Mouse (Mus musculus): ENCODE data around the gene Gm11034.

The Gm11034 gene

DNA sequence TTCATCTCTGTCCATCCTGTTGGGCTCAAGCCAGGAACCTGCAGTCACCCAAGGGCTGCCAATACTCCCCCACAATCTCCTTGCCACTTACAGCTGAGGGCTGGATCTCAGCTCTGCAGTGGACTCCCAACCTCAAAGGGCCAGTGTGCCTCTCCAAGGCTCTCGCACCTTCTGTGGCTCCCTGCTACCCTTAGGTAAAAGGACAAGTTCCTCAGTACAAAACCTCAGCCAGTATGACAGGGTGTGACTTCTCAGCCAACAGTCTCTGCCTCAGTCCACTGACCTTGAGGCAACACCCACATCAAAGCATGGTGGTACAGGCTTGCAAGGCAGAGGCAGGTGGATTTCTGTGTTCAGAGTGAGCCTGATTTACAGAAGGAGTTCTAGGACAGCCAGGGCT is 1.6 kb downstream of the Gm11034 start:
- no peak for DNase-seq (ENCODE audit: inconsistent ontology term)

DNA sequence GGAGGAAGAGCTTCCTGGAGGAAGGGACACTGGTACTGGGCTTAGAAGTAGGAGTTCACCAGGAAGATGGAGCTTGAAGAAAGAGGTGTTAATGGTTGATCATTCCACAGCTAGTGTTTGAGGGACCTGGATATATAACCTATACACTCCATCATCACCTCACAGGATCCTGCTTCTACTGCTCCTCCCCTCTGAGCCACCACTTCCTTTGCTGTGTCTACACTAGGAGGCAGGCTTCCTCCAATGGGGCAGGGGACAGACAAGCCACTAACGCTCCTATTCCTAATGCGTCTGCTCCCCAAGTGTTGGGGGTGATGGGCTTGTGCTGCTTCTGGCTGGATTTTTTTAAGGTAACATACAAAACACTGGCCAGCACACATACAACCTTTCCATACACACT is 2.7 kb downstream of the Gm11034 start:
- no peak for DNase-seq (ENCODE audit: inconsistent ontology term)

DNA sequence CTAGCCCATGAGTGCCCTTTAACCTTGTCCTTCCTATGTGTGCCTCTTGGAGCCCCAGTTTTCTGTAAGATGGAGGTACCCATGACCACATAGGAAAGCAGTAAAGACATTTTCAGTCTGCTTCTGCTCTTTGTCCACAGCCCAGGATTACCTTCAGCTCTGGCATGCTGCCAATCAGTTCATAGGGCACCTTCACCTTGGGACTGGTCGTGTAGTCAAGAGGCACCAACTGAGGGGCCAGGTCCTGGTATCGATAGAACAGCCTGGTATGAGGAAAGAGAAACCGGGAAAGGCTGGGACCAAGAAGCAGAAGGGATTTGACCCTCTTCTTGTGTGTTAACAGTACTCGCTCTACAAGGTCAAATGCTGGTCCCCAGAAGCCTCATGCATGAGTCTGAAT is 3.2 kb downstream of the Gm11034 start:
- DNase-seq (ENCODE audit: inconsistent ontology term), result no peak

DNA sequence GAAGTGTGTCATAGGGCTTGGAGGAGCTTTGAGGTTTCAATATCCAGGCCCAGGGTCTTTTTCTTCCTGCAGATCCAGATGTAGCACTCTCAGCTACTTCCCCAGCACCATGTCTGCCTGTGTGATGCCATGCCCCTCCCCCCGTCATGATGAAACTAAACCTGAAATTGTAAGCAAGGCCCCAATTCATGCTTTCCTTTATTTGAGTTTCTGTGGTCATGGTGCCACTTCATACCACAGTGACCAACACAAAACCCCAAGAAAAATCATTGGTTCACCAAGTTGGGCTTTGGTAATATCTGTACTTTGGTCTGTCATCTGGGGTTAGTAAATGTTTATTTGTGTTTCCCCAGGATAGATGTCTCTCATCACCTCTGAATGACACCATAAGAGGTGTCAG is 4.9 kb downstream of the Gm11034 start:
- no peak for DNase-seq (ENCODE audit: inconsistent ontology term)

DNA sequence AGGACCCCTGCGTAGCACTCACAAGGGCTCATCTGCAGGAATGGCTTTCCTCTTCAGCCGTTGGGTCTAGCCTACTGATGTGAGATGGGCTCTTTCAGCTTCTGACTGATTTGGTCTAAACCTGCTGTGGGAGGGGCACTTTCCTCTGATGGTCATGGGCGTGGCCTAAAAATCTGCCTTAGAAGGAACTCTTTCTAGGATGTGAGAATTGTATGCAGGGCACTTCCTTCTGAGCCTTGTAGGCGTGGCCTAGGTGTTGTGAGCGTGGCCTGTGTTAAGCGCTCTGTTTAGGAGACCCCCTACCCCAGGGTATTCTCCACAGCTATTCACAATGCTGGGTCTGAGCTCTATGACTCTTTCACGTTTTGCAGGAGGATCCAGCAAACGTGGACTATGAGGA is 15.4 kb downstream of the Gm11034 start:
- DNase-seq (ENCODE audit: inconsistent ontology term), result no peak

DNA sequence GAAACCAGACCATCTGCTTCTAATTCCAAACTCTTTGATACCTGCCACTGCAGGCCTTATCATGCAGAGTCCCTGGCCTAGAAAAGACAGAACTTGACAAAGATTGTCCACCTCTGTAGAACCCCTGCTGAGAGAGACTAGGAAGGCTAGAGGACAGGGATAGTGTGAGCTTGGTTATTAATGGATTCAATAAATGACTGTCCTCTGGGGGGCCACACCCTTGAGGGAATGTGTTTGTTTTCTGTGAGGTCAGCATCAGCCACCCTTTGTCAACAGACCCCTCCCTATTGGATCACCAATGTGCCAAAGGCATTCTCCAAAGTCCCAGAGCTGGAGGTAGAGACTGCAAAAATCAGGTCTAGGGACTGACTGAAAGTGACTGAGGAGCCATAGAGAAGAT is 21.4 kb downstream of the Gm11034 start:
- DNase-seq (ENCODE audit: inconsistent ontology term), result no peak

DNA sequence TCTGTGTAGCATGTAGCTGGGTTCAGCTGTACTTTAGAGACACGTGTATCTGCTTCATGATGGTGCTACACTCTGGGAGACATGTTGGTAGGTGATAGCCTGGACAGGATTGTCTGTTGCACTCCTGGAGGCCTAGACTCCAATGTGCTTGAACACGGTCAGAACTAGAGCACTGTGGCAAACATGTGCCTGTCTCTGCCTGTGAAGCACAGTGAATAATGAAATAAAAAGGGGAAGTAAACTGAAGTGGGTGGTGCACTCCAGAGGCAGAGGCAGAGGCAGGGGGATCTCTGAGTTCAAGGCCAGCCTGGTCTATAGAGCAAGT is 23.3 kb downstream of the Gm11034 start:
- no peak for DNase-seq (ENCODE audit: inconsistent ontology term)

DNA sequence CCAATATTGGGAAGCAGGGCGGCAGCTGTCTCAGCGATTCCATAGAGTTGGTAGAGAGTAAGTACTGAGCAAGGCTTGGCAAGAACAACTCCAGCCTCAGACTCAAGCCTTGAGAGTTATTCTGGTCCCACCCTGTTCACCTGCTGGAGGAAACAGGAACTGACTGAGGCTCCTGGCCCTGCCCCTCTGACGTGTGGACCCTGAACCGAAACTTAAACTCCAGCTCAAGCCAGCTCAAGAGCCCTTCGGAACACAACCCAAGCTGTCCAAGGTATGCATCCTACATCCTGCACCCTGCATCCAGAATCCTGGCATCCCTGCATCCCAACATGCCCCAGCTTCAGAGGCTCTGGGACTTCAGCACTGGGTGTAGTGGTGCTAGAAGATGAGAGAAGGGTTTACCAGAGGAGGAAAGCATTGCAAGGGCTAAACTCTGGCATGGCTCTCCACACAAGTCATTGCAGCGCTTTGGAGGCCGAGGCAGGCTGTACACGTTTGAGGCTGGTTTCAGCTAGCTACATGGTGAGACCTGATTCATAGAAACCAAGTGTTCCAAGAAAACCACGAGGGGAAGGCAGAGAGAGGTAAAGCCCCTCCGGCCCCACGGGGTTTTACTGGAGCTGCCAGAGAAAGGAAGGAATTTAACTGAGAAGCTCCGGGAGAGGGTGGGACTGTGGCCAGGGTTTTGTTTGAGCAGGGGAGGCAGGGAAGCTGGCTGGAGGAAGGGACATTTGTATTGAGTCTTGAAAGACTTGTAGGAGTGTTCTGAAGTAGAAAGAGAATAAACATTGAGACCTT is 23.8 kb downstream of the Gm11034 start, which contains the start of gene Hsh2d:
Hsh2d (plus strand) TSS at position 222 of the 798 bp plus-strand sequence.
- no peak for DNase-seq (ENCODE audit: inconsistent ontology term)

DNA sequence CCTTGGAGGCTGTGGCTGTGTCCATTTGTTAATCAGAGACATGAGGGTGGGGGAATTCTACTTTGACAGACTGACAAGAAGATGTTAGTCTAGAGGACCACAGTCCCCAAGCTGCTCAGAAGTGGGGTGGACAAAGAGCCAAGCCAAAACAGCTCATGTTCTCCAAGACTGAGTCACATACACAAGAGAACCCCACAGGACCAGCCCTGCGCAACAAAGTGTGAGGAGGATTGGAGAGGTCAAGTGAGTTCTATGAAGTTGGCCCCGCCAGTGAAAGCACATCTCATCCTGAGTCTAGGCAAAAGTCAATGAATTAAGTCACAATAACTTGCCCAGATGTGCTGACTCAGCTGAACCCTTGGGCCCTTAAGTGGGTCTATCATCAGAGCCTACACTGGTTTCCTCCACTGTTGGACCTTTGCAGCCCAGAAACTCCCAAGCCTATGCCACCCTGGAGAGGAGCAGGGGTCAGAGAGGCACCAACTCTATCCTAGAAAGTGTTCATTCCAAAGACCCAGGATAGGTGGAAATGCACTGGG is 25.6 kb downstream of the Gm11034 start:
- no peak for DNase-seq (ENCODE audit: inconsistent ontology term)

DNA sequence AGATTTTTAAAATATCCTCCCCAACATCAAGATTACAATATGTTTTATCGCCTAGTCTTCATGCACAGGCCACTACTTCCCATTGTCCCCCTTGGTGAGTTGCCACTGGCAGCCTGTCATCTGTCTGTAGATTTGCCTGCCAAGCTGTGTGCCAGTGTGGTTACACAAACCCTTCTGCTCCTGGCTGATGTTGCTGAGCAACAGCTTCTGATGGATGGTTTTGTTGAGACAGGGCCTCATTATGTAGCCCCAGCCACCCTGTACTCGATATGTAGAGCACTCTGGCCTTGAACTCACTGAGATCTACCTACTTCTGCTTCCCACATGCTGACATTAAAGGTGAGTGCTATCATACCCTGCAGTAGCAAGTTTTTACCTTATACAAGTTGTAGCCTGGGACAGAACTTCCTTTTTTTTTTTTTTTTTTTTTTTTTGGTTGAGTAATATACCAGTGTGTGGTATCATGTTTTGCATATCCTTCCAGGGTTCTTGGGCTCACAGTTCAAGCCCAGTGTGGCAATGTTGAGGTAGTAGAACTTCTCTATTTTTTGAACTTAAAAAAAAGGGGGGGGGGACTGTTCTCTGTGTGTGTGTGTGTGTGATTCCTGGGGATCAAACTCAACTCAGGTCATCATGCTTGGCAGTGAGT is 29.8 kb downstream of the Gm11034 start:
- DNase-seq (ENCODE audit: inconsistent ontology term), result peak; percentile 6

DNA sequence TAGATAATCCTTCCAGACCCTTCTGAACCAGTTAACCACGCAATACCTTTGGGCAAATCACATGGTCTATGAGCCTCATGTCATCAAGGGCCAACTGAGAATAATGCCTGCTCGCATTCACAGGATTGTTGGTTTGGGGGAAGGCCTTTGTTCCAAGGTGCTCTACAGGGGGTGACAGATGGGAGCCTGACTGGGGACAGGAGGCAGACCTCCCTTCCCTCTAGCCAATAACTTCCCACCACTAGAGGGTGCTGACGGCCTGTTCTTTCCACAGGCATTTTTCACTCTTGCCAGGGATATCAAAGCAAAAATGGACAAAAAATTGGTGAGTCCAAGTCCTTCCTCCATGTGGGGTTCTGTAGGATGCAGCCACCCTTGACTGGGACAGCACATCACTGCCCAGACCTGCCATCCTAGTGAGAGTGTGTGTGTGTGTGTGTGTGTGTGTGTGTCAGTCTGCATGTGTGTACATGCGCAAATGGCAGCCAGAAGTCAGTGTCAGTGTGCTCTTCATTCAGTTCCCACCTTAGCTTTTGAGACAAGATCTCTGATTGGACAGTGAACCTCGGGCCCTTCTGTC is 36.0 kb downstream of the Gm11034 start:
- DNase-seq (ENCODE audit: inconsistent ontology term), result peak; percentile 59

DNA sequence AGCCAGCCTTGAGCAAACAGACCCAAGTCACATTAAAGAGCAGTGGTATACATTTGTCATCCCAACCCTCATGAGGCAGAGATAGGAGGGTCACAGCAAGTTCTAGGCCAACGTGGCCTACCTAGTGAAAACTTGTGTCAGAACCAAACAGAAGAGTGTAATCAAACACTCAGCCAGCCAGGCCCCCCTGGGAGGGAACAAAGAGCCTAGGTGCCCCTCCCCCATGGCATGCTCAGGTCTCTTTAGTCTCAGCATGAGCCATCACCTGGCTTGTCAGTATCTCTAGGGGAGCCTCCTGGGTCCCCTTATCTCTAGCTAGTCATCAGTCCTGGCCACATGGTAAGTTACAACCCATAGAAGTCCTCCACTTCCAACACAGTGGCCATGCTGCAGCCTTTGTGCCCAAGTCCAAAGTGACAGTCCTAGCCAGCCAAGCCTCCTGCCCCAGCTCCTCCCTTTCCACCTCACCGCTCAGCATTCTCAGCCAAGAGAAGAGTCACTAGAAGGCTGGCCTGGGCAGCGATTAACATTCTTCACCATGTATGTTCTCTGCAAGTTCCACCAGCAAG is 43.7 kb downstream of the Gm11034 start:
- no peak for DNase-seq (ENCODE audit: inconsistent ontology term)

DNA sequence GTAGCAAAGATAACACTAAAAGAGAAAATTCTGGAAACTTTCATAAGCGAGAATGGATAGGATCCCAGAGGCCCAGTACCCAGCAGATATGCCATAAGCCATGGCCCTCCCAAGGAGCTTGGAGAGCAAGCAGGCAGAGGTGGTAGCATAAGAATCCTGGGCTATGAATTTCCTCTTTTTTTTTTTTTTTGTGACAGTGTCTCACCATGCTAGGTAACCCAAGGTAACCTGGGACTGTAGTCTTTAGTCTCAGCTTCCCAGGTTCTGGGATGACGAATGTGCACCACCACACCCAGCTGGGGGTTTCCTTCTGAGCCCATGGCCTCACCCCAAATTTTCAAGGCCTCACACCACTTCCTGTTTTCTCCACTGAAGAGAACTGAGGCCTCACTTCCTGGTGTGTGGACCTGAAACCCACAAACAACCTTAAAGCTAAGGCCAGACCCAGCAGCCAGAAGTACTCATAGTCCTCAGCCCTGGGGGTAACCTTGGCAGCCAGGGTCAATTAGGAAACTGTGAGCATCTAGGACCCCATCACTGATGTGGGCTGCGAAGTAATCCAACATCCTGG is 44.3 kb downstream of the Gm11034 start:
- no peak for DNase-seq (ENCODE audit: inconsistent ontology term)
